Mouse (Mus musculus) B cell, adult (primary cell): ENCODE data around the gene Bmpr1b. TPM values are rescaled to one million over a fixed set of nuclear protein-coding genes. Genes with fewer than 3 reads are reported as not detected.

Experiments
- total RNA-seq: library from RNA; stranded (reverse); gene quantifications from 4 replicates; pipeline ENCODE4 v1.2.4, GENCODE M21; 2023; ENCODE audit not compliant: inconsistent age

Bmpr1b gene
- not detected in 4 replicates for total RNA-seq

GRCm38 (mm10) chr3:142168863-142169521 lies at the start of gene Bmpr1b:
TSS of gene Bmpr1b (minus strand) at chr3:142169425.

Other genes starting within 250 kb of the Bmpr1b start
- 35.8 to 41.1 TPM (median 38.5 TPM) in 4 replicates for gene Pdlim5, start 226.3 kb upstream of the Bmpr1b start, total RNA-seq